Mouse (Mus musculus) G1E (cell line): Measurements from ENCODE around the gene Schip1. TPM values are rescaled to one million over a fixed set of nuclear protein-coding genes. Genes with fewer than 3 reads are reported as not detected.

Experiments used
- ATAC-seq: 2 replicates; pipeline ENCODE4 v1.8.0; 2016; ENCODE audit warnings: mild to moderate bottlenecking; ENCODE audit not compliant: insufficient number of reproducible peaks, poor library complexity, low FRiP score, severe bottlenecking; ENCODE audit errors: extremely low read depth
- DNase-seq: peaks from one replicate; pipeline ENCODE4 v3.0.0; 2012; ENCODE audit warnings: low spot score
- H3K27me3 ChIP-seq: 2 replicates; pipeline ENCODE4 v1.6.1; 2012; ENCODE audit warnings: mild to moderate bottlenecking, low read length, inconsistent platforms; ENCODE audit not compliant: insufficient read depth
- H3K36me3 ChIP-seq: replicated peaks from 2 replicates; pipeline ENCODE3; 2012; ENCODE audit warnings: mild to moderate bottlenecking, inconsistent platforms
- H3K4me1 ChIP-seq: 2 replicates; pipeline ENCODE4 v1.6.1; 2012; ENCODE audit warnings: low read depth, low read length, inconsistent platforms, mixed read lengths; ENCODE audit not compliant: insufficient read depth
- H3K4me3 ChIP-seq: 2 replicates; pipeline ENCODE4 v1.5.1; 2012; ENCODE audit warnings: low read depth, mild to moderate bottlenecking, inconsistent platforms, low read length, moderate library complexity, mixed read lengths
- H3K9me3 ChIP-seq: replicated peaks from 2 replicates; pipeline ENCODE4 v1.6.1; 2012; ENCODE audit warnings: inconsistent platforms
- CTCF ChIP-seq: IDR thresholded peaks from 2 replicates; pipeline ENCODE4 v1.5.1; 2012; ENCODE audit warnings: low read depth, low read length, inconsistent platforms, mixed read lengths
- GATA1 ChIP-seq: IDR thresholded peaks from 2 replicates; pipeline ENCODE4 v1.6.1; 2012; ENCODE audit warnings: borderline replicate concordance, low read length, inconsistent platforms, mixed read lengths
- GATA2 ChIP-seq: IDR thresholded peaks from 2 replicates; pipeline ENCODE4 v1.6.1; 2012; ENCODE audit warnings: low read depth, low read length, inconsistent platforms, borderline replicate concordance
- POLR2AphosphoS5 ChIP-seq: IDR thresholded peaks from 2 replicates; pipeline ENCODE4 v1.6.1; 2012; ENCODE audit warnings: low read depth, low read length, inconsistent platforms; ENCODE audit not compliant: insufficient replicate concordance
- TAL1 ChIP-seq: conservative IDR thresholded peaks from 2 replicates; pipeline ENCODE4 v1.6.1; 2012; ENCODE audit warnings: low read depth, low read length, inconsistent platforms, mixed read lengths
- polyA plus RNA-seq: library from polyadenylated mRNA; stranded (reverse); fragments of >175 nt; gene quantifications from 2 replicates; pipeline ENCODE4 v1.2.3, GENCODE M21; 2012
- total RNA-seq, 2 experiments: library from RNA; stranded (forward) in 1 of 2; stranded (reverse) in 1 of 2; fragments of 200-1000 nt in 1 of 2; fragments of >200 nt in 1 of 2; fragmentation: Nextera tagmentation in 1 of 2; gene quantifications; 2 replicates each; pipeline ENCODE4 v1.2.3; 2014 to 2017

Gene Schip1
- total and polyA plus RNA-seq, 3 experiments = 0.16 TPM; not detected in 2

- H3K4me3 ChIP-seq = no peak overlapping the region
- DNase-seq (no peak), ATAC-seq (no peak)
- H3K4me1 ChIP-seq = no peaks in the 10 kb centered on the region
- no peak for TF ChIP-seq CTCF
- TF ChIP-seq GATA1 = no peak
- no peak for TF ChIP-seq GATA2
- no peak for TF ChIP-seq TAL1
- TF ChIP-seq POLR2AphosphoS5 = no peak
- H3K36me3 ChIP-seq = no peaks in the 10 kb centered on the region
- no peaks in the 10 kb centered on the region for H3K27me3 ChIP-seq
- peaks cover 38% of the 10 kb centered on the region for H3K9me3 ChIP-seq
Measured at GRCm38 (mm10) chr3:68593073-68593867, 528.7 kb downstream of the Schip1 start.

- TF ChIP-seq GATA1 = no peak
- TF ChIP-seq CTCF = no peak
- DNase-seq = no peak
- Histone ChIP-seq H3K9me3 (peaks cover 32% of the 10 kb centered on the region), H3K4me3 (no peak overlapping the region), H3K36me3 (no peaks in the 10 kb centered on the region), H3K27me3 (no peaks in the 10 kb centered on the region), H3K4me1 (no peaks in the 10 kb centered on the region)
- no peak for ATAC-seq
Measured at GRCm38 (mm10) chr3:68595316-68595925, 530.8 kb downstream of the Schip1 start.

GRCm38 (mm10) chr3:68596938-68597337, 532.3 kb downstream of the Schip1 start:
- no peak for DNase-seq
- ATAC-seq = no peak
- H3K9me3 ChIP-seq = peaks cover 25% of the 10 kb centered on the region
- no peaks in the 10 kb centered on the region for H3K27me3 ChIP-seq
- H3K4me3 ChIP-seq = no peak overlapping the region
- TF ChIP-seq POLR2AphosphoS5 = no peak
- no peak for TF ChIP-seq CTCF
- TF ChIP-seq GATA2 = no peak
- TF ChIP-seq TAL1 = no peak
- no peak for TF ChIP-seq GATA1
- no peaks in the 10 kb centered on the region for H3K4me1 ChIP-seq
- H3K36me3 ChIP-seq = no peaks in the 10 kb centered on the region

GRCm38 (mm10) chr3:68602891-68603290, 538.3 kb downstream of the Schip1 start:
- Histone ChIP-seq H3K36me3 (no peaks in the 10 kb centered on the region), H3K27me3 (no peaks in the 10 kb centered on the region), H3K4me1 (no peaks in the 10 kb centered on the region), H3K9me3 (peaks cover 24% of the 10 kb centered on the region), H3K4me3 (no peak overlapping the region)
- DNase-seq = no peak
- TF ChIP-seq GATA2 (no peak), GATA1 (no peak), CTCF (no peak), POLR2AphosphoS5 (no peak), TAL1 (no peak)
- ATAC-seq = no peak

- TF ChIP-seq GATA2 (no peak), GATA1 (no peak), CTCF (no peak), TAL1 (no peak), POLR2AphosphoS5 (no peak)
- H3K9me3 ChIP-seq = peaks cover 31% of the 10 kb centered on the region
- DNase-seq (no peak), ATAC-seq (no peak)
- H3K4me3 ChIP-seq = no peak overlapping the region
- no peaks in the 10 kb centered on the region for H3K27me3 ChIP-seq
- no peaks in the 10 kb centered on the region for H3K36me3 ChIP-seq
- no peaks in the 10 kb centered on the region for H3K4me1 ChIP-seq
Measured at GRCm38 (mm10) chr3:68604467-68604866, 539.9 kb downstream of the Schip1 start.

GRCm38 (mm10) chr3:68604962-68605361, 540.4 kb downstream of the Schip1 start:
- H3K9me3 ChIP-seq = peaks cover 31% of the 10 kb centered on the region
- H3K4me1 ChIP-seq = no peaks in the 10 kb centered on the region
- DNase-seq (no peak), ATAC-seq (no peak)
- TF ChIP-seq CTCF (no peak), POLR2AphosphoS5 (no peak), GATA2 (no peak)
- H3K4me3 ChIP-seq = no peak overlapping the region
- H3K27me3 ChIP-seq = no peaks in the 10 kb centered on the region
- H3K36me3 ChIP-seq = no peaks in the 10 kb centered on the region
